Mouse (Mus musculus): Measurements from ENCODE around the gene Kcna2.

DNA sequence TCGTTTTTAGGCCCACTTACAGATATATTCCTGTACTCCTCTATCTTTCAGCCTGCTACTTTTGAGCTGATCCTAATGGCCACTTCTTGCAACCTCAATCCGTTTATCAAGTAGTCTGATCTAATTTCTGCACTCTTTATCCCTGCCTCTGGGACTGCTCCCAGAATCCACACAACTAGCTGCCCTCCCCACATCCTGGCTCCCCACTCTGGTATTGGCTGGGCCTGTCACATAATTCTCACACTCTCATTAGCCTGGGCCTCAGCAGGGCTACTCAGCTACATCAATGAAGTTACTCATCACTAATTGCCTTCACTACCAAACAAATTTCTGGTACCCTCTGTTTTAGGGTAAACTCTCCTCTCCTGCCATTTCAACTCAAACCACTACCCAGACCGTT lies 49.5 kb downstream of the Kcna2 start:
- TF ChIP-seq GATA1 (IDR thresholded peaks at IDR 0.05; ENCODE audit: low read length) (no peak), TAL1 (IDR thresholded peaks at IDR 0.05; ENCODE audit: low read length) (no peak)
